Mouse (Mus musculus) liver, embryonic 16.5 days (tissue): ENCODE measurements at regions not wholly inside any gene's neighbourhood (a gene's known extent, or its start where the extent isn't known, plus 50 kb on each side); places are given as distances from the start of the nearest gene placed in this dataset.

ENCODE experiments used
- ATAC-seq: fragments of 200-750 bp; cut with Nextera tagmentation; 2 replicates; pipeline ENCODE4 v1.8.0; 2017; ENCODE audit warnings: low read depth, mild to moderate bottlenecking, moderate number of reproducible peaks, moderate library complexity
- H3K27ac ChIP-seq: fragments of 300-500 bp; sonication (generic); 2 replicates; pipeline ENCODE4 v1.5.1; 2014; ENCODE audit warnings: mild to moderate bottlenecking, low read length
- H3K27me3 ChIP-seq: fragments of 300-500 bp; sonication (generic); 2 replicates; pipeline ENCODE4 v1.6.1; 2014; ENCODE audit warnings: low read depth, low read length, mixed read lengths; ENCODE audit not compliant: control insufficient read depth, insufficient read depth
- H3K36me3 ChIP-seq: fragments of 300-500 bp; sonication (generic); 2 replicates; pipeline ENCODE4 v1.6.1; 2014; ENCODE audit warnings: mild to moderate bottlenecking; ENCODE audit not compliant: control insufficient read depth, insufficient read depth
- H3K4me1 ChIP-seq: fragments of 300-500 bp; sonication (generic); 2 replicates; pipeline ENCODE4 v1.6.1; 2014; ENCODE audit warnings: low read depth, low read length, mixed read lengths; ENCODE audit not compliant: control insufficient read depth
- H3K4me2 ChIP-seq: fragments of 300-500 bp; sonication (generic); 2 replicates; pipeline ENCODE4 v1.6.1; 2014; ENCODE audit warnings: low read depth, low read length, mixed read lengths
- H3K4me3 ChIP-seq: fragments of 300-500 bp; sonication (generic); 2 replicates; pipeline ENCODE4 v1.5.1; 2014; ENCODE audit warnings: low read depth, mild to moderate bottlenecking, low read length
- H3K9ac ChIP-seq: fragments of 300-500 bp; sonication (generic); 2 replicates; pipeline ENCODE4 v1.6.1; 2014; ENCODE audit warnings: low read depth, low read length
- H3K9me3 ChIP-seq: fragments of 300-500 bp; sonication (generic); replicated peaks from 2 replicates; pipeline ENCODE4 v1.6.1; 2016; ENCODE audit warnings: low read length; ENCODE audit not compliant: control insufficient read depth
- WGBS: fragments of 180-500 bp; shearing (Covaris S2); extraction: QIAGEN DNeasy Blood & Tissue Kit; methylation state at CpG from one replicate; pipeline ENCODE4 v1.1.7; 2014; ENCODE audit not compliant: insufficient replicate concordance; 5-methylcytosine and 5-hydroxymethylcytosine counted together

- no peak overlapping the region for H3K4me3 ChIP-seq
- H3K9me3 ChIP-seq, result no peaks in the 10 kb centered on the region
- H3K27me3 ChIP-seq, result no peaks in the 10 kb centered on the region
- H3K4me1 ChIP-seq, result no peaks in the 10 kb centered on the region
- no peak for ATAC-seq
- H3K9ac ChIP-seq, result no peak overlapping the region
- no peak overlapping the region for H3K27ac ChIP-seq
- WGBS, result 63% methylated on average over 5 of the region's 5 CpGs
- H3K4me2 ChIP-seq, result no peak overlapping the region
- no peaks in the 10 kb centered on the region for H3K36me3 ChIP-seq
These were observed 205.3 kb downstream of the Nedd1 start for GRCm38 (mm10) chr10:92516886-92517285.

- Histone ChIP-seq H3K9me3 (no peaks in the 10 kb centered on the region), H3K4me1 (no peaks in the 10 kb centered on the region), H3K9ac (no peak overlapping the region), H3K36me3 (no peaks in the 10 kb centered on the region), H3K4me3 (no peak overlapping the region), H3K27ac (no peak overlapping the region), H3K27me3 (no peaks in the 10 kb centered on the region), H3K4me2 (no peak overlapping the region)
- no peak for ATAC-seq
- WGBS, result 56% methylated on average over 7 of the region's 7 CpGs
These were observed 210.5 kb downstream of the Nedd1 start for GRCm38 (mm10) chr10:92511769-92512168.

GRCm38 (mm10) chr10:92510677-92511076 lies 211.5 kb downstream of the Nedd1 start:
- H3K27ac ChIP-seq, result no peak overlapping the region
- no peaks in the 10 kb centered on the region for H3K36me3 ChIP-seq
- no peak overlapping the region for H3K4me3 ChIP-seq
- WGBS, result 49% methylated on average over 2 of the region's 2 CpGs
- no peak overlapping the region for H3K9ac ChIP-seq
- no peaks in the 10 kb centered on the region for H3K9me3 ChIP-seq
- H3K27me3 ChIP-seq, result no peaks in the 10 kb centered on the region
- no peak for ATAC-seq
- no peak overlapping the region for H3K4me2 ChIP-seq
- no peaks in the 10 kb centered on the region for H3K4me1 ChIP-seq

- H3K27me3 ChIP-seq, result no peaks in the 10 kb centered on the region
- WGBS, result 53% methylated on average over 1 of the region's 1 CpGs
- no peak for ATAC-seq
- H3K9me3 ChIP-seq, result no peaks in the 10 kb centered on the region
- H3K4me3 ChIP-seq, result no peak overlapping the region
- no peak overlapping the region for H3K9ac ChIP-seq
- no peaks in the 10 kb centered on the region for H3K36me3 ChIP-seq
- H3K27ac ChIP-seq, result no peak overlapping the region
- H3K4me2 ChIP-seq, result no peak overlapping the region
- no peaks in the 10 kb centered on the region for H3K4me1 ChIP-seq
These were observed 217.9 kb downstream of the Nedd1 start for GRCm38 (mm10) chr10:92504271-92504670.

GRCm38 (mm10) chr10:92483592-92483991 lies 238.6 kb downstream of the Nedd1 start:
- Histone ChIP-seq H3K9ac (no peak overlapping the region), H3K4me1 (no peaks in the 10 kb centered on the region), H3K9me3 (no peaks in the 10 kb centered on the region), H3K4me3 (no peak overlapping the region), H3K27ac (no peak overlapping the region), H3K36me3 (no peaks in the 10 kb centered on the region), H3K4me2 (no peak overlapping the region), H3K27me3 (no peaks in the 10 kb centered on the region)
- ATAC-seq, result no peak
- WGBS, result 46% methylated on average over 1 of the region's 1 CpGs

- 47% methylated on average over 3 of the region's 3 CpGs for WGBS
- no peaks in the 10 kb centered on the region for H3K9me3 ChIP-seq
- ATAC-seq, result no peak
- H3K27me3 ChIP-seq, result no peaks in the 10 kb centered on the region
- H3K4me2 ChIP-seq, result no peak overlapping the region
- H3K36me3 ChIP-seq, result no peaks in the 10 kb centered on the region
- H3K9ac ChIP-seq, result no peak overlapping the region
- no peaks in the 10 kb centered on the region for H3K4me1 ChIP-seq
- no peak overlapping the region for H3K27ac ChIP-seq
- no peak overlapping the region for H3K4me3 ChIP-seq
These were observed 248.9 kb downstream of the Nedd1 start for GRCm38 (mm10) chr10:92473282-92473681.

- WGBS, result 68% methylated on average over 1 of the region's 1 CpGs
- Histone ChIP-seq H3K4me3 (no peak overlapping the region), H3K9me3 (no peaks in the 10 kb centered on the region), H3K27me3 (no peaks in the 10 kb centered on the region), H3K9ac (no peak overlapping the region), H3K36me3 (no peaks in the 10 kb centered on the region), H3K4me2 (no peak overlapping the region), H3K27ac (no peak overlapping the region), H3K4me1 (no peaks in the 10 kb centered on the region)
- ATAC-seq, result no peak
These were observed 251.1 kb downstream of the Nedd1 start for GRCm38 (mm10) chr10:92471111-92471510.

GRCm38 (mm10) chr10:92455195-92455594 lies 267.0 kb downstream of the Nedd1 start:
- H3K9ac ChIP-seq, result no peak overlapping the region
- H3K27me3 ChIP-seq, result no peaks in the 10 kb centered on the region
- H3K4me3 ChIP-seq, result no peak overlapping the region
- no peaks in the 10 kb centered on the region for H3K4me1 ChIP-seq
- no peak for ATAC-seq
- H3K27ac ChIP-seq, result no peak overlapping the region
- H3K4me2 ChIP-seq, result no peak overlapping the region
- no peaks in the 10 kb centered on the region for H3K9me3 ChIP-seq
- 10% methylated on average over 1 of the region's 1 CpGs for WGBS
- H3K36me3 ChIP-seq, result no peaks in the 10 kb centered on the region

GRCm38 (mm10) chr10:92453550-92453949 lies 268.7 kb downstream of the Nedd1 start:
- whole genome bisulfite sequencing, result 64% methylated on average over 5 of the region's 5 CpGs
- Histone ChIP-seq H3K9me3 (no peaks in the 10 kb centered on the region), H3K4me2 (no peak overlapping the region), H3K4me1 (no peaks in the 10 kb centered on the region), H3K4me3 (no peak overlapping the region), H3K9ac (no peak overlapping the region), H3K36me3 (no peaks in the 10 kb centered on the region), H3K27me3 (no peaks in the 10 kb centered on the region), H3K27ac (no peak overlapping the region)
- ATAC-seq, result no peak

GRCm38 (mm10) chr10:92445957-92446356 lies 276.3 kb downstream of the Nedd1 start:
- H3K4me2 ChIP-seq, result no peak overlapping the region
- no peak overlapping the region for H3K9ac ChIP-seq
- no peak for ATAC-seq
- H3K36me3 ChIP-seq, result no peaks in the 10 kb centered on the region
- no peak overlapping the region for H3K27ac ChIP-seq
- H3K27me3 ChIP-seq, result no peaks in the 10 kb centered on the region
- H3K9me3 ChIP-seq, result no peaks in the 10 kb centered on the region
- H3K4me1 ChIP-seq, result no peaks in the 10 kb centered on the region
- 80% methylated on average over 2 of the region's 2 CpGs for WGBS
- no peak overlapping the region for H3K4me3 ChIP-seq
